Mouse (Mus musculus): ENCODE results near the gene Gas2.

GRCm38 (mm10) chr7:51876316-51876715 lies 14.5 kb downstream of the Gas2 start:
- TF ChIP-seq USF1 (IDR thresholded peaks at IDR 0.05; ENCODE audit: low read depth) (no peak), CTCF (IDR thresholded peaks at IDR 0.05; ENCODE audit: control insufficient read depth, insufficient read depth, insufficient read length) (no peak)

Measured in C2C12 (cell line).